Mouse (Mus musculus) liver, embryonic 14.5 days (tissue): ENCODE measurements around the gene Tigar. TPM values are rescaled to one million over a fixed set of nuclear protein-coding genes. Genes with fewer than 3 reads are reported as not detected.
A peak's percentile ranks its signal among the peaks of the same experiment; 100 is the strongest.

ENCODE experiments used
- ATAC-seq: fragments of 200-750 bp; cut with Nextera tagmentation; 2 replicates; pipeline ENCODE4 v1.8.0; 2017; ENCODE audit warnings: moderate number of reproducible peaks, mild to moderate bottlenecking, moderate library complexity; ENCODE audit not compliant: insufficient read depth
- DNase-seq, 3 experiments: peaks; one replicate each; pipeline ENCODE4 v3.0.0-alpha.2; 2012 to 2013; ENCODE audit warnings: low read depth in 3 of 3, low spot score in 3 of 3
- H3K27ac ChIP-seq: fragments of 300-500 bp; sonication (generic); 2 replicates; pipeline ENCODE4 v1.5.1; 2014; ENCODE audit warnings: moderate library complexity, mild to moderate bottlenecking, control low read depth, inconsistent platforms
- H3K27me3 ChIP-seq: fragments of 300-500 bp; sonication (generic); 2 replicates; pipeline ENCODE4 v1.6.1; 2014; ENCODE audit warnings: mild to moderate bottlenecking, low read length, moderate library complexity; ENCODE audit not compliant: control insufficient read depth, insufficient read depth
- H3K36me3 ChIP-seq: fragments of 300-500 bp; sonication (generic); replicated peaks from 2 replicates; pipeline ENCODE4 v1.6.1; 2014; ENCODE audit warnings: low read depth; ENCODE audit not compliant: control insufficient read depth, insufficient read depth
- H3K4me1 ChIP-seq, 2 experiments: fragments of 200-500 bp in 1 of 2; fragments of 300-500 bp in 1 of 2; sonication (generic) in 1 of 2; replicated peaks; 2 replicates each; pipeline ENCODE4 v1.6.1; 2012 to 2014; ENCODE audit warnings: antibody characterized with exemption in 1 of 2, inconsistent platforms in 1 of 2, low read length in 1 of 2; ENCODE audit not compliant: control insufficient read depth in 2 of 2, insufficient read depth in 2 of 2
- H3K4me2 ChIP-seq: fragments of 300-500 bp; sonication (generic); 2 replicates; pipeline ENCODE4 v1.6.1; 2014; ENCODE audit warnings: low read depth, mild to moderate bottlenecking, control low read depth, moderate library complexity
- H3K4me3 ChIP-seq, 2 experiments: fragments of 200-500 bp in 1 of 2; fragments of 300-500 bp in 1 of 2; sonication (generic) in 1 of 2; 2 replicates each; pipeline ENCODE4 v1.5.1; 2012 to 2014; ENCODE audit warnings: low read depth in 2 of 2, low read length in 2 of 2, mild to moderate bottlenecking in 2 of 2, control low read depth in 1 of 2, inconsistent platforms in 1 of 2, moderate library complexity in 1 of 2; ENCODE audit not compliant: insufficient read depth in 1 of 2
- H3K9ac ChIP-seq: fragments of 300-500 bp; sonication (generic); replicated peaks from 2 replicates; pipeline ENCODE4 v1.6.1; 2014; ENCODE audit warnings: mild to moderate bottlenecking, control low read depth, moderate library complexity
- H3K9me3 ChIP-seq: fragments of 300-500 bp; sonication (generic); 2 replicates; pipeline ENCODE4 v1.6.1; 2016; ENCODE audit warnings: low read length, mixed read lengths; ENCODE audit not compliant: control insufficient read depth
- CTCF ChIP-seq: IDR thresholded peaks from 2 replicates; pipeline ENCODE4 v1.5.1; 2016; ENCODE audit warnings: antibody characterized with exemption, low read depth, control low read depth
- EP300 ChIP-seq: IDR thresholded peaks from 2 replicates; pipeline ENCODE4 v1.6.1; 2016; ENCODE audit warnings: antibody characterized with exemption, low read depth
- WGBS: fragments of 180-500 bp; shearing (Covaris S2); extraction: QIAGEN DNeasy Blood & Tissue Kit; methylation state at CpG from one replicate; pipeline ENCODE4 v1.1.7; 2014; ENCODE audit not compliant: insufficient replicate concordance; 5-methylcytosine and 5-hydroxymethylcytosine counted together
- polyA plus RNA-seq, 2 experiments: library from polyadenylated mRNA; depleted of rRNA in 1 of 2; stranded (reverse) in 1 of 2; unstranded in 1 of 2; fragments of >200 nt; fragmentation: Nextera tagmentation in 1 of 2; extraction: Ambion mirVana in 1 of 2; gene quantifications; 2 replicates each; pipeline versions ENCODE4 v1.2.1 to v1.2.3; 2012 to 2014

The Tigar gene
- polyA plus RNA-seq, 2 experiments = 0.43 to 0.75 TPM

DNA sequence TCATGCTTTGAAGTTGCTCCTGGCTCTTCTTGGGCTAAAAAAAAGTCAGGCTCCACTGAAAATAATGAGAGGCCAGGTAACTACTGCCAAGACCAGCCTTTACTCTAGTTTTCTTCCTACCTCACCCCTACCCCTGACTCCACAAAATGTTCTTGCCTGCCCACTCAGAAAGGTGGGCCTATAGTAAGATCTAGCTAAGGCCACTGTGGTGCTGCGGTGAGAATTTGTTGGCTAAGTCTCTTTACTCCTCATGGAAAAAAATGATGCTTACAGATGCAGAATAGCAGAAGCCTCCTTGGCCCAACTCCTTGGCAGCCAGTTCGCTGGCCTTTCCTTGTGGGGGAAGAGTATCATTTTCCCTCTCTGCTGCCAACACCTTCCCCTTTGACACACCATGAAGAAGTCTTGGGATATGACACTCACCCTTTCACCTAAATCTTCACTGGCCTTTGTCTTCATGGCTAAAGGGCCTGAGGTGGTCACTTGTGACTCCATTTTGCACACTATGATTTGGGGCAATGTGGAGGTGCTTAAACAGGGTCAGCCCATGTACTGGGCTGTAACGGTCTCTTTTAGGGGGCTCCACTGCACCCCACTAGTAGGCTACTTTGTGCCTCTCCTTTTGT, 37.1 kb upstream of the Tigar start:
- H3K4me3 ChIP-seq = no peak overlapping the region
- H3K9me3 ChIP-seq = no peaks in the 10 kb centered on the region
- H3K9ac ChIP-seq = no peak overlapping the region
- H3K36me3 ChIP-seq = no peaks in the 10 kb centered on the region; the same call in 1 of the 2 replicates
- no peak overlapping the region for H3K27ac ChIP-seq
- 69% methylated on average over 3 of the region's 3 CpGs for WGBS
- ATAC-seq = no peak
- peaks cover 29% of the 10 kb centered on the region for H3K27me3 ChIP-seq
- TF ChIP-seq CTCF (no peak), EP300 (no peak)
- no peak overlapping the region for H3K4me2 ChIP-seq
- H3K4me1 ChIP-seq = peaks cover 7 to 16% of the 10 kb centered on the region in 2 experiments
- DNase-seq = no peak

DNA sequence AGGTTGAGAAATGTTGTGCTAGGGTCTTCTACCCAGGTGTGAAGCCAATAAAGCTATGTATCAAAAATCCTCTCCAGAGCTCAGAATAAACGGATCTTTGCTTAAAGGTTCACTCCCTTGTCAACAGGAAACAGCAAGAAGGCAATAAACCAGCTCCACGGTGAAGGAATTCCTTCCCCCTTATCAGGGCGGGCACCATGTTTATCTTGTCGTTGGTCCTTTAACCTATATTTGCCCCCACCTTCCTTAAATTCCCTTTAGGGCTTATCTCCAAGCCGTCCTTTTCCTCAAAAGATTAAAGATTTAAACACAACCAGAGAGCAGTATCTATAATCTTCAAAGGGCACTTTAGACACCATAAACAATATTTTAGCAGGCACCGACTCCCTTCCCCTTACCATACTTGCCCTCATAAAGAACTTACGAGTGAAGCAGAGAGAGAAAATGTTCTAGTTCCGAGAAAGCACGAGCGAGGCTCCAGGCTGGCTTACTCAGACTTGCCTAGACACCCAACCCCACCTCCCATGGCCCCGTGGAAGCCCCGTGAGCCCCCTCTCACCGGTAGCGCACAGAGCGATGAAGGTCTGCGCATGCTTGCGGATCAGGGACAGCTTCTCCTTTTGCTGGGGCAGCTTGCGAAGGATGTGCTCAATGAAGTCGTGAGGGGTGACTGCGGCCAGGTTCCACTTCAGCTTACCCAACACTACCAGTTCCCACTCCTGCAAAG, 36.3 kb upstream of the Tigar start:
- Histone ChIP-seq H3K27ac (no peak overlapping the region), H3K4me1 (peaks cover 7 to 13% of the 10 kb centered on the region in 2 experiments), H3K36me3 (no peaks in the 10 kb centered on the region; the same call in 1 of the 2 replicates), H3K27me3 (peaks cover 24% of the 10 kb centered on the region), H3K4me2 (no peak overlapping the region), H3K9ac (no peak overlapping the region), H3K9me3 (no peaks in the 10 kb centered on the region), H3K4me3 (no peak overlapping the region)
- DNase-seq = no peak
- TF ChIP-seq EP300 = no peak
- no peak for TF ChIP-seq CTCF
- ATAC-seq = no peak
- 27% methylated on average over 20 of the region's 20 CpGs for WGBS

DNA sequence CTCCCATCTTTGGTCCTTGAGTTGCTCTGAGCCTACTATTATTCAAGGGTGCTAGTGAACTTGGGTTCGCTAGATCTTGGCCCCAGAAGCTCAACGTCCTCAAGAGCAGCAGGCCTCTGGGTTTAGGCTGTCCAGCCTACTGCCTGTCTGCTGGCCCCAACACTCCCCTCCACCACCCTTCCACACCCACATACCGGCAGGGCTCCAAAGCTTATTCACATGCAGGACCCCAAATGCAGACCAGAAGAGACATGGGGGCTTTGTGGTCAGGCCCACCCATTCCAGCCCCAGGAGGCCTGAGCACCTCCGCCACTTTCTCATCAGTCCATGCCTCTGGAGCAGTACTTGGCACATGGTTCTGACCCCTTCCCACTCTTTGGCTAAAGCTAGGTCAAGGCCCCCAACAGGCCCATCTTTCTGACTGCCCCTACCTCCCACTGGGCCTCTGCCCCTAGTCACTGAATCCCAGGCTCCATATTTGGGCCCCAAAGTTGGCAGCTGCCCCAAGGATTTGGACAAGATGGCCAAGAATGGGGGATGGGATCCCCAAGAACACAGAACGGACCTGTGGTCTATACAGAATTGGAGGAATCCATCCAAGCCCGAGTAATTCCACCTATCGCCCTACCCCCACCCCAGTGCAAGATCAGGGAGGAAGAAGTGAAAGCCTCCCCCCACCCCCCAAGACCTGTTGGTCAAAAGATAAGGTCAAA, 34.4 kb upstream of the Tigar start:
- ATAC-seq (no peak), DNase-seq (no peak)
- WGBS = 64% methylated on average over 7 of the region's 7 CpGs
- Histone ChIP-seq H3K9me3 (no peaks in the 10 kb centered on the region), H3K36me3 (no peaks in the 10 kb centered on the region; the same call in none of the 2 replicates), H3K4me2 (no peak overlapping the region), H3K9ac (no peak overlapping the region), H3K27ac (no peak overlapping the region), H3K27me3 (peaks cover 5% of the 10 kb centered on the region), H3K4me1 (peaks cover 7 to 13% of the 10 kb centered on the region in 2 experiments), H3K4me3 (no peak overlapping the region)
- no peak for TF ChIP-seq CTCF
- no peak for TF ChIP-seq EP300

DNA sequence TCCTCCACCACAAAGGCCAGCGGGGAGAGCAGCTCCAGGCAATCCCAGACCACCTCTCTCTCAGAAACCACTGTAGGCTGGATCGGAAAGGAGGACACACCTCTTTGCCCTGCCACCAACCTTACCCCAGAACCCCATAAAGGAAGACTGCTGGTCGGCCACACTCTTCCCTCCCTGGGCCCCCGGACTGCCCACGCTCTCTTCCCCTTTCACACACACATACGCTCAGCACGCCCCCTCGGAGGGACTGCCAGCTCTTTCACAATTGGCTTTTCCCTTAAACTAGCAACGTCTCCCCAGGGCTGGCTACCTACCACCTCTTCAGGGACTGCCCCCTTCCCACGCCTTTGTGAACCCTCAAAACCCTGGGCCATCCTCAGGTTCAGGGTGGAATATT, 33.8 kb upstream of the Tigar start:
- no peak overlapping the region for H3K4me3 ChIP-seq
- no peak for ATAC-seq
- no peak for DNase-seq
- no peak overlapping the region for H3K27ac ChIP-seq
- no peaks in the 10 kb centered on the region for H3K9me3 ChIP-seq
- H3K4me1 ChIP-seq = peaks cover 7 to 11% of the 10 kb centered on the region in 2 experiments
- no peak overlapping the region for H3K4me2 ChIP-seq
- no peaks in the 10 kb centered on the region for H3K27me3 ChIP-seq
- H3K9ac ChIP-seq = no peak overlapping the region
- H3K36me3 ChIP-seq = no peaks in the 10 kb centered on the region; the same call in none of the 2 replicates
- 0 out of 2 replicates have a peak, but pooled peaks have one; percentile 9 for TF ChIP-seq CTCF
- TF ChIP-seq EP300 = no peak
- WGBS = 36% methylated on average over 10 of the region's 10 CpGs
